Mouse (Mus musculus): Measurements from ENCODE around the gene Gpr176.

The Gpr176 gene

DNA sequence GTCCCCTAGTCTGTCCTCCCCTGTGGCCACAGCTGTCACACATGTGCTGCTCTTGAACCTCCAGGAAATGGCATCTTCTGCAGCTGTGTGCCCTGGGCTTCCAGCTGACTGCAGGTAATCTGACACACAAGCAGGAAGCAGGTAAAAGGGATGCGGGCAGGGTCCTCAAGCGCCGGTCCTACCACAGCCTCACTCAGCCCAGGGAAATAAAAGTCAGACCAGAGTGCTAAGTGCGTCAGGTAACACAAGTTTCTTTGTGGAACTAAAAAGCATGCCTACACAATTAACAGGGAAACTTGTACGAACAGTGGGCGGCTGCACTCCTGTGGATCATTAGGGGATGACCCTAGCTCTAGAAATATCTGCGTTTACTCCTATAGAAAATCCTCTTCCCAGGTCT is 137.0 kb downstream of the Gpr176 start:
- no peak for DNase-seq (ENCODE audit: low spot score)

DNA sequence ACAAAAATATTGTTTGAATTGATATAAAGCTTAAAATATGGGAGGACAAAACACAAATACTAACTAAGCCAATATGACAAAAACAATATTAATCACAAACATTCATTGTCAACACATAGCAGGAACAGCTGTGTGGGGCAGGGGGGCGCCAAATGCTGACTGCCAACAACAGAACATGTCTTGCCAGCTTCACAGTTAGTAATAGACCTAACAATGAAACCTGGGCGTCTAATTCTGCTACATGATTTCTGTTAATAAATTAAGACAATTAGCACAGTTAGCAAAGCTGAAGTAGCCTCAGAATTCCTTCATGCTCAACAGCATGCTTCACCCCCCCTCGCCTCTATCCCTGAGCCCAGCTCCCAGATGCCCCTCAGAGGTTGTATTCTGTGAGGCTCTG is 137.6 kb downstream of the Gpr176 start:
- no peak for DNase-seq (ENCODE audit: low spot score)

DNA sequence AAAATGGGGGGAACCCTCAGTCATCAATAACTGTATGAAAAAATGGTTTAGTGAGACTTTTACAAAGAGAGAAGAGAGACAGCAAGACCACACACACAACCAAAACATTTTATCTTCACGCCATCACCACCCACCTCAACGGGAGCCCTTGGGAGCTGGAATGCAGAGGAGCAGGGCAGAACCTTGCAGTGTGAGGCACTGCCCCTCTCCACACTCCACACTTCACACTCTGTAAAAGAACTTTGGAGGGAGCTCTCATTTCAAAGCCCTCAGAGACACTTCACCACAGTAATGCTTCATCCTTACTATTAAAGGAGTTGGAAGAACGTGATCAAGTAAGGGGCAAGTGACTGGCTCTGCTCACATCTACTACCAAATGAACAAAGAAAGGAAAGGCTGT is 142.7 kb downstream of the Gpr176 start:
- no peak for DNase-seq (ENCODE audit: low spot score)

DNA sequence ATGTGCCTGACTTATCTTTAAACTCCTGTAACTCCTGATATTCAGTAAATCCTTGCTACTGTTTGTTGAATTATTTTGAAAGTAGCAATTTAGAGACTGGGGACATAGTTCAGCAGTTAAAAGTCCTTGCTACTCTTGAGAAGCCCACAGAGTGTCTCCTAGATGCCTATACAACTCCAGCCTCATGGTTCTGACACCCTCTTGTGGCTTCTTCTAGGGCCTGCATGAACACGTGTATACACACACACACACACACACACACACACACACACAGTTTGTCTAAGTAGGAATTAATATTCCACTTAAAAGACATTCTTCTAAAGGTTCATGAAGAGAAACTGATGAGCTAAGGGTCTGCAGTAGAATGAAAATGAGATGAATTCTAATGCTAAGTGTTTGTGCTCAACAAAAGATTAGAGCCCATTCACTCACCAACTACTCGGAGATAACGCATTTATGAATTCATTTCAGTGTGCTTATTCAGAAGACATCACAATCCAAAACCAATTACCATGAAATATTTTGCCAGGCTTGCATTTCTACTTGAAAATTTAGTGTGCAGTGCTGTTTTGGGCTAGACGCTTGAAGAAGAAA is 144.6 kb downstream of the Gpr176 start:
- DNase-seq (ENCODE audit: low spot score) = no peak
